Comparison of ENCODE assay signal across 29 mouse cellular contexts in genomic region chr13:3832450-3832849, GRCm38 (mm10). TPM values are rescaled to one million over a fixed set of nuclear protein-coding genes. Genes with fewer than 3 reads are reported as not detected.
DNase-seq lines count a peak whose midpoint lies in the region; ATAC-seq and TF ChIP-seq lines count a peak whose summit lies in the region.
"Had no signal": no experiment of that assay in that cellular context is flagged by ENCODE, and none has a peak within 500 bp of the region (broad histone marks: within the 10 kb centered on the region; RNA-seq: fewer than 3 reads in every experiment).

No protein-coding gene starts in this region.

- TF ChIP-seq POLR2A in kidney, adult 2 months (IDR thresholded peaks at IDR 0.05; ENCODE audit: low read depth, low read length), result no peak
- no peak for TF ChIP-seq POLR2A in heart, adult 2 months (IDR thresholded peaks at IDR 0.05; ENCODE audit: insufficient read depth, low read depth, low read length)

- no peak overlapping the region for H3K9ac ChIP-seq in lung, embryonic 16.5 days (ENCODE audit: low read length)
- no peak overlapping the region for H3K9ac ChIP-seq in heart, adult 2 months (ENCODE audit: low read depth, low read length)
- H3K9ac ChIP-seq: embryonic facial prominence, embryonic 13.5 days; heart, embryonic 12.5 days; hindbrain, embryonic 13.5 days; limb, embryonic 13.5 days; liver, embryonic 14.5 days; neural tube, embryonic 13.5 days had no signal

- H3K27me3 ChIP-seq in kidney, adult 2 months (replicated peaks; ENCODE audit: control insufficient read depth, insufficient read depth, low read length), result no peaks in the 10 kb centered on the region
- H3K27me3 ChIP-seq in lung, embryonic 16.5 days (ENCODE audit: control insufficient read depth, insufficient read depth, low read depth, low read length), result no peaks in the 10 kb centered on the region
- no peaks in the 10 kb centered on the region for H3K27me3 ChIP-seq in heart, adult 2 months (ENCODE audit: control insufficient read depth, insufficient read depth, low read length)
- H3K27me3 ChIP-seq: embryonic facial prominence, embryonic 13.5 days; heart, embryonic 12.5 days; hindbrain, embryonic 13.5 days; limb, embryonic 13.5 days; neural tube, embryonic 13.5 days had no signal

- peak; percentile 16 for DNase-seq in kidney, adult 2 months
- no peak for DNase-seq in kidney, adult 11 months
- no peak for DNase-seq in lung, postnatal 14 days
- DNase-seq in lung, postnatal 36 days, result peak; percentile 45
- no peak for DNase-seq in heart, adult 2 months
- no peak for DNase-seq in adrenal gland, postnatal 10 days
- DNase-seq: B cell, adult 2 months; cerebellum, adult 2 months; gastrocnemius, adult 2 months; heart, postnatal 14 days; midbrain, embryonic 14.5 days; thymus, adult 18-20 months; thymus, postnatal 4 days had no signal

- H3K4me2 ChIP-seq in lung, embryonic 16.5 days (ENCODE audit: low read depth, low read length), result 0 out of 2 replicates have a peak overlapping the region, but pooled peaks have one; percentile 16
- H3K4me2 ChIP-seq: embryonic facial prominence, embryonic 13.5 days; heart, embryonic 12.5 days; hindbrain, embryonic 13.5 days; limb, embryonic 13.5 days; neural tube, embryonic 13.5 days had no signal

- peak; percentile 77 for ATAC-seq in lung, embryonic 16.5 days (ENCODE audit: low read depth)
- ATAC-seq: inflammation-experienced regulatory T-cells, adult 6 months had no signal

- 23% methylated on average over 2 of the region's 2 CpGs for WGBS in kidney, adult 2 months
- 35% methylated on average over 2 of the region's 2 CpGs for WGBS in lung, embryonic 16.5 days
- 55% methylated on average over 2 of the region's 2 CpGs for WGBS in heart, adult 2 months

- H3K79me2 ChIP-seq in heart, adult 2 months (replicated peaks; ENCODE audit: control insufficient read depth, insufficient read depth, low read length), result no peaks in the 10 kb centered on the region

- no peak overlapping the region for H3K4me3 ChIP-seq in kidney, adult 2 months (ENCODE audit: insufficient read depth, low read depth, low read length)
- no peak overlapping the region for H3K4me3 ChIP-seq in lung, embryonic 16.5 days (ENCODE audit: low read length)
- no peak overlapping the region for H3K4me3 ChIP-seq in heart, adult 2 months
- H3K4me3 ChIP-seq: embryonic facial prominence, embryonic 13.5 days; gastrocnemius, adult 2 months; heart, embryonic 12.5 days; hindbrain, embryonic 13.5 days; limb, embryonic 13.5 days; megakaryocyte, embryonic 14.5 days; neural tube, embryonic 13.5 days had no signal

- H3K27ac ChIP-seq in kidney, adult 2 months (ENCODE audit: insufficient read depth, low read depth, low read length), result no peak overlapping the region
- peak overlapping the region; percentile 86 for H3K27ac ChIP-seq in lung, embryonic 16.5 days (ENCODE audit: low read length)
- H3K27ac ChIP-seq in heart, adult 2 months, result no peak overlapping the region
- H3K27ac ChIP-seq: embryonic facial prominence, embryonic 13.5 days; gastrocnemius, adult 2 months; hindbrain, embryonic 13.5 days; limb, embryonic 13.5 days; liver, embryonic 14.5 days; neural tube, embryonic 13.5 days had no signal

- TF ChIP-seq CTCF in kidney, adult 2 months (conservative IDR thresholded peaks at IDR 0.05; ENCODE audit: insufficient read depth, insufficient read length, low read depth, low read length), result no peak
- TF ChIP-seq CTCF in heart, adult 2 months (IDR thresholded peaks at IDR 0.05), result no peak

- no peaks in the 10 kb centered on the region for H3K9me3 ChIP-seq in lung, embryonic 16.5 days (ENCODE audit: control insufficient read depth, low read length)
- H3K9me3 ChIP-seq: embryonic facial prominence, embryonic 13.5 days; heart, embryonic 12.5 days; hindbrain, embryonic 13.5 days; limb, embryonic 13.5 days; megakaryocyte, embryonic 14.5 days; neural tube, embryonic 13.5 days had no signal

- H3K36me3 ChIP-seq in kidney, adult 2 months (ENCODE audit: control insufficient read depth, insufficient read depth, low read length), result no peaks in the 10 kb centered on the region
- no peaks in the 10 kb centered on the region for H3K36me3 ChIP-seq in lung, embryonic 16.5 days (ENCODE audit: control insufficient read depth, insufficient read depth, low read length)
- H3K36me3 ChIP-seq in heart, adult 2 months (ENCODE audit: control insufficient read depth, insufficient read depth, low read length), result no peaks in the 10 kb centered on the region
- H3K36me3 ChIP-seq: embryonic facial prominence, embryonic 13.5 days; heart, embryonic 12.5 days; hindbrain, embryonic 13.5 days; limb, embryonic 13.5 days; neural tube, embryonic 13.5 days had no signal

- intact Hi-C loops in heart, adult 2 months (cut with DNase I), result no loop called here

- no peaks in the 10 kb centered on the region for H3K4me1 ChIP-seq in kidney, adult 2 months (ENCODE audit: control insufficient read depth, insufficient read depth, low read length)
- peaks cover 4% of the 10 kb centered on the region for H3K4me1 ChIP-seq in lung, embryonic 16.5 days (replicated peaks; ENCODE audit: control insufficient read depth, insufficient read depth, low read length)
- H3K4me1 ChIP-seq in heart, adult 2 months (ENCODE audit: control insufficient read depth, insufficient read depth, low read length), result no peaks in the 10 kb centered on the region
- H3K4me1 ChIP-seq: embryonic facial prominence, embryonic 13.5 days; heart, embryonic 12.5 days; hindbrain, embryonic 13.5 days; limb, embryonic 13.5 days; megakaryocyte, embryonic 14.5 days; neural tube, embryonic 13.5 days had no signal

- no peak for TF ChIP-seq EP300 in heart, adult 2 months (IDR thresholded peaks at IDR 0.05; ENCODE audit: insufficient read depth, low read depth, low read length)

RNA-seq across cellular contexts. Expression of gene Calm4, which starts 5.1 kb away (rescaled TPM):
- not detected in 2 replicates for polyA plus RNA-seq in kidney, adult 2 months (2012; rRNA removed)
- 6.2 TPM in 1 of 2 replicates, not detected in the other for polyA plus RNA-seq in lung, embryonic 16.5 days (2015; fragmentation: Nextera tagmentation; extraction: Ambion mirVana)
- total RNA-seq in heart, adult 2 months (2021), result not detected
- not detected in 2 replicates for polyA plus RNA-seq in heart, adult 2 months (2012; rRNA removed)
- total RNA-seq in adrenal gland, postnatal 10 days (2021), result not detected
- total RNA-seq: adrenal gland, adult 18-20 months; gastrocnemius, adult 2 months; heart, postnatal 14 days; layer of hippocampus, postnatal 14 days; left cerebral cortex, postnatal 10 days had no signal
- polyA plus RNA-seq: cerebellum, adult 2 months; cortical plate, adult 2 months; gonadal fat pad, adult 2 months; heart, embryonic 12.5 days; hindbrain, embryonic 13.5 days; inflammation-experienced regulatory T-cells, adult 6 months; large intestine, adult 2 months; limb, embryonic 13.5 days; liver, embryonic 14.5 days; midbrain, embryonic 14.5 days; neural tube, embryonic 13.5 days; small intestine, adult 2 months had no signal

RNA-seq across cellular contexts. Expression of gene Calm5, which starts 21.5 kb away (rescaled TPM):
- not detected in 2 replicates for polyA plus RNA-seq in kidney, adult 2 months (2012; rRNA removed)
- polyA plus RNA-seq in lung, embryonic 16.5 days (2015; fragmentation: Nextera tagmentation; extraction: Ambion mirVana), result not detected in 2 replicates
- total RNA-seq in heart, adult 2 months (2021), result not detected
- polyA plus RNA-seq in heart, adult 2 months (2012; rRNA removed), result not detected in 2 replicates
- total RNA-seq in adrenal gland, postnatal 10 days (2021), result not detected
- total RNA-seq: adrenal gland, adult 18-20 months; gastrocnemius, adult 2 months; heart, postnatal 14 days; layer of hippocampus, postnatal 14 days; left cerebral cortex, postnatal 10 days had no signal
- polyA plus RNA-seq: cerebellum, adult 2 months; cortical plate, adult 2 months; embryonic facial prominence, embryonic 13.5 days; gonadal fat pad, adult 2 months; heart, embryonic 12.5 days; hindbrain, embryonic 13.5 days; inflammation-experienced regulatory T-cells, adult 6 months; large intestine, adult 2 months; limb, embryonic 13.5 days; liver, embryonic 14.5 days; midbrain, embryonic 14.5 days; neural tube, embryonic 13.5 days; small intestine, adult 2 months had no signal

RNA-seq across cellular contexts. Expression of gene Calml3, which starts 28.3 kb away (rescaled TPM):
- 1.7 and 2.5 TPM in 2 replicates for polyA plus RNA-seq in kidney, adult 2 months (2012; rRNA removed)
- 0.24 and 0.39 TPM in 2 replicates for polyA plus RNA-seq in lung, embryonic 16.5 days (2015; fragmentation: Nextera tagmentation; extraction: Ambion mirVana)
- total RNA-seq in heart, adult 2 months (2021), result not detected
- polyA plus RNA-seq in heart, adult 2 months (2012; rRNA removed), result 2.7 TPM in 1 of 2 replicates, not detected in the other
- not detected for total RNA-seq in adrenal gland, postnatal 10 days (2021)
- total RNA-seq: gastrocnemius, adult 2 months; layer of hippocampus, postnatal 14 days; left cerebral cortex, postnatal 10 days had no signal
- polyA plus RNA-seq: cerebellum, adult 2 months; cortical plate, adult 2 months; heart, embryonic 12.5 days; hindbrain, embryonic 13.5 days; inflammation-experienced regulatory T-cells, adult 6 months; large intestine, adult 2 months; liver, embryonic 14.5 days; midbrain, embryonic 14.5 days; neural tube, embryonic 13.5 days; small intestine, adult 2 months had no signal

Comparison
In these comparisons a context has a peak if more than half of its experiments do, and no peak if none do; other contexts are left out.
1. DNase-seq: peak in kidney, adult 2 months (single experiment) and lung, postnatal 36 days (single experiment); none in kidney, adult 11 months (single experiment), lung, postnatal 14 days (single experiment), heart, adult 2 months (0 of 2) and adrenal gland, postnatal 10 days (single experiment).